Mouse (Mus musculus) activated CD4-positive, CD25-positive, alpha-beta regulatory T cell (primary cell): ENCODE measurements around the gene Gfi1. TPM values are rescaled to one million over a fixed set of nuclear protein-coding genes. Genes with fewer than 3 reads are reported as not detected.

Experiments
- polyA plus RNA-seq, 2 experiments: library from polyadenylated mRNA; unstranded; fragments of 100-300 nt; shearing (Covaris generic); gene quantifications; one replicate each; pipeline ENCODE4 v1.2.1; 2017

Gene Gfi1
- polyA plus RNA-seq = 10 to 100 TPM; 25.0 to 25.6 TPM

DNA sequence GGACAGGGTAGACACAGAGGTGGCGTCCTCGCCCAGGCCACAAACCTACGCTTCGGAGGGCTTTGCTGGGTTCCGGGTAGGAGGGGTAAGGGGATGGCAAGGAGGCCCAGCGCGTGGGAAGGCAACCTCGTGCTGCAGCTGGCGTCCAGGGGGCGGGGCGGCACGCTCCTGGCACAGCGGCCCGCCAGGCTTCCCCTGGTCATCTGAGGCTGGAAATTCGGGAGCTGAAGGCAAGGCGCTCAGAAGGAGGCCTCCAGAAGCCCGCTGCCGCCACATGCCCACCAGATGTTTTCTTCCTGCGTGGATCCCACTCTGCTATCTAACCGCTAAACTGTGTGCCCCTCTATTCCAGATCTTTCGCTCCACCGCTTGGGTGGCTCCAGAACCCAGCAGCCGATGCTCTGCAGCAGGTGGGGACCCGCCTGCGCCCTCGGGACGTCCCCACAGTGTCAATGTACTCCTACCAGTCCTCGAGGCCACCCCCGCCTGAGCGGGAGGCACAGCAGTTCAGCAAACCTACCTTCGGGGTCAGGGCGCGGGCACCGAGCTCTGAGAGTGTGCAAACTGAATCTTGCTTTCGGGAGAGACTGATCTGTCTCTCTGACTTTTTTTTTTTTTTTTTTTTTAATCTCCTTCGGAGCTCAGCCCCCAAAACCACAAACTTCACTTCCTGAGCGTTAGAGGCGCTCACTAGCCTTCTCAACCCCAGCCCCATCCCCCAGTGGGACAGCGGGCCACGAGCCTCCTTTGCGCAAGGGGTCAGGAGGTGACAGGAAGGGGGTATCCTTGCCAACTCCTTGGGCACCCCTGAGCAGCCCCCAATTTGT is at the start of gene Gfi1:
TSS of gene Gfi1 (minus strand) at position 602 of the 827 bp plus-strand sequence.

Other genes with a start within 250 kb of the Gfi1 start
- gene Gm42669, start 218.4 kb downstream of the Gfi1 start, polyA plus RNA-seq = under 1 TPM; 0.39 TPM
- gene 1700028K03Rik, start 191.3 kb downstream of the Gfi1 start, polyA plus RNA-seq = under 1 TPM; 0.13 to 0.37 TPM
- gene Rpap2, start 128.7 kb downstream of the Gfi1 start, polyA plus RNA-seq = 10 to 100 TPM; 29.3 to 36.2 TPM
- gene Glmn, start 128.1 kb downstream of the Gfi1 start, polyA plus RNA-seq = 10 to 100 TPM; 18.4 to 19.6 TPM
- not detected for gene Ube2d2b, start 104.1 kb upstream of the Gfi1 start, polyA plus RNA-seq
- gene Evi5, start 149.1 kb upstream of the Gfi1 start, polyA plus RNA-seq = 1 to 10 TPM; 2.8 to 4.9 TPM
- 10 to 100 TPM; 16.2 to 28.1 TPM for gene Rpl5, start 174.5 kb upstream of the Gfi1 start, polyA plus RNA-seq